Mouse (Mus musculus): ENCODE measurements around the gene Ephb6.
"Not testable (repeated sequence)": the region's sequence is repeated elsewhere in the genome, so short reads cannot be mapped to it uniquely, and the experiment has no call there.

DNA sequence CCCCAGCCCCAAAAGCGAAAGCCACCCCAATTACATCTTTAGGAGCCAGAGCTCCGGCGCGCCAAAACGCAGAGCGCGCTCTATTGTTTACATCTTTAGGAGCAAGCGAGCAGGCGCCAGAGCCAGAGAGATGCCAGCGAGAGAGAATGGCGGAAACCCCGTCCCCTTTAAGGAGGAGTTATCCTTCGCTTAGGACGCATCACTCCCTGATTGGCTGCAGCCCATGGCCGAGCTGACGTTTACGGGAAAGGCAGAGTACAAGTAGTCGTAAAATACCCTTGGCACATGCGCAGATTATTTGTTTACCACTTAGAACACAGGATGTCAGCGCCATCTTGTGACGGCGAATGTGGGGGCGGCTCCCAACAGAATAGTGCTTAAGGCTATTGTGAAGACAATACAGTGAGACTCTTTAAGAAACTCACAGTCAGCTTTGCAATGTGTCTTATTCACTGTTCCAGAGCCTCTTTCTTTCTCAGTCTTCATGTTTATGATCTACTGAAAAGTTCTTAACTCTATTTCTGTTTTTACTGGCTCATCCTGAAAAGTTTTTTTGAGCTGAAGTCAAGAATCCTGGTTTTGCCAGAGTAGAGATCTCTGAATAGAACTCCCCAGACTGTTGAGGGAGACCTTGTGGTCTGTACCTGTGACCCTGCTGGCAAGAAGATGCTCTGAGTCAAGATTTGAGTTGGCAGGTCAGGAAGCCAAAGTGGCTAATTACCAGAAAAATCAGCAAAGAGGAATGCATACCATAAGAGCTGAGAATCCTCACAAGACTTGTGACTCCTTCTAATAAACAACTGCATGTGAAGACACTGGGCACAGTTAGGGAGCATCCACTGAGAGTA is 42.0 kb upstream of the Ephb6 start:
- not testable (repeated sequence) for TF ChIP-seq CTCF (IDR thresholded peaks at IDR 0.05; ENCODE audit: borderline replicate concordance, insufficient read depth, low read length); POLR2A (IDR thresholded peaks at IDR 0.05; ENCODE audit: low read depth, low read length)

All from embryonic fibroblast, embryonic 13.5 days (primary cell).